Mouse (Mus musculus): Measurements from ENCODE around the gene Rapgef4. TPM values are rescaled to one million over a fixed set of nuclear protein-coding genes. Genes with fewer than 3 reads are reported as not detected.

The Rapgef4 gene
- total RNA-seq, 1 experiment: 3.4 TPM

- in situ Hi-C loops (cut with MboI; ENCODE audit: low sequenced_read_pairs in 2 of 2, unreplicated experiment in 2 of 2): no loop called here
- Histone ChIP-seq H3K27ac (ENCODE audit: insufficient read depth, low read depth, low read length, poor library complexity, severe bottlenecking) (no peak overlapping the region), H3K9me3 (ENCODE audit: control insufficient read depth, insufficient read depth, low read depth, low read length) (no peaks in the 10 kb centered on the region), H3K4me1 (ENCODE audit: control insufficient read depth in 2 of 2, insufficient read depth in 2 of 2, low read length in 2 of 2, poor library complexity in 1 of 2) (no peaks in the 10 kb centered on the region), H3K4me3 (ENCODE audit: insufficient read depth in 1 of 2, low read depth in 1 of 2, low read length in 2 of 2, poor library complexity in 1 of 2, severe bottlenecking in 1 of 2) (no peak overlapping the region), H3K36me3 (ENCODE audit: control insufficient read depth, insufficient read depth, low read length, poor library complexity, severe bottlenecking) (no peaks in the 10 kb centered on the region), H3K9ac (ENCODE audit: insufficient read depth, low read depth, low read length, poor library complexity, severe bottlenecking) (no peak overlapping the region)
- TF ChIP-seq MAFK (IDR thresholded peaks at IDR 0.05; ENCODE audit: insufficient read depth, low read depth, low read length) (no peak), HCFC1 (IDR thresholded peaks at IDR 0.05; ENCODE audit: borderline replicate concordance, insufficient read depth, low read length) (no peak), ZC3H11A (IDR thresholded peaks at IDR 0.05; ENCODE audit: borderline replicate concordance, low read depth, low read length) (no peak), CHD2 (IDR thresholded peaks at IDR 0.05; ENCODE audit: low read depth, low read length) (no peak), ZNF384 (IDR thresholded peaks at IDR 0.05; ENCODE audit: low read depth, low read length) (no peak)
- no peak for DNase-seq (ENCODE audit: low read depth, low spot score)
These were observed 279.7 kb downstream of the Rapgef4 start for GRCm38 (mm10) chr2:72260704-72261103.

- Histone ChIP-seq H3K4me1 (ENCODE audit: control insufficient read depth in 2 of 2, insufficient read depth in 2 of 2, low read length in 2 of 2, poor library complexity in 1 of 2) (no peaks in the 10 kb centered on the region), H3K9me3 (ENCODE audit: control insufficient read depth, insufficient read depth, low read depth, low read length) (no peaks in the 10 kb centered on the region), H3K27ac (ENCODE audit: insufficient read depth, low read depth, low read length, poor library complexity, severe bottlenecking) (no peak overlapping the region), H3K9ac (ENCODE audit: insufficient read depth, low read depth, low read length, poor library complexity, severe bottlenecking) (no peak overlapping the region), H3K36me3 (ENCODE audit: control insufficient read depth, insufficient read depth, low read length, poor library complexity, severe bottlenecking) (no peaks in the 10 kb centered on the region), H3K4me3 (ENCODE audit: insufficient read depth in 1 of 2, low read depth in 1 of 2, low read length in 2 of 2, poor library complexity in 1 of 2, severe bottlenecking in 1 of 2) (no peak overlapping the region)
- in situ Hi-C loops (cut with MboI; ENCODE audit: low sequenced_read_pairs in 2 of 2, unreplicated experiment in 2 of 2): no loop called here
- TF ChIP-seq MAFK (IDR thresholded peaks at IDR 0.05; ENCODE audit: insufficient read depth, low read depth, low read length) (no peak), HCFC1 (IDR thresholded peaks at IDR 0.05; ENCODE audit: borderline replicate concordance, insufficient read depth, low read length) (no peak), ZC3H11A (IDR thresholded peaks at IDR 0.05; ENCODE audit: borderline replicate concordance, low read depth, low read length) (no peak), CHD2 (IDR thresholded peaks at IDR 0.05; ENCODE audit: low read depth, low read length) (no peak), ZNF384 (IDR thresholded peaks at IDR 0.05; ENCODE audit: low read depth, low read length) (no peak)
- no peak for DNase-seq (ENCODE audit: low read depth, low spot score)
These were observed 281.9 kb downstream of the Rapgef4 start for GRCm38 (mm10) chr2:72262814-72263480.

GRCm38 (mm10) chr2:72267390-72267789, 286.4 kb downstream of the Rapgef4 start:
- Histone ChIP-seq H3K27ac (ENCODE audit: insufficient read depth, low read depth, low read length, poor library complexity, severe bottlenecking) (no peak overlapping the region), H3K9me3 (ENCODE audit: control insufficient read depth, insufficient read depth, low read depth, low read length) (no peaks in the 10 kb centered on the region), H3K36me3 (ENCODE audit: control insufficient read depth, insufficient read depth, low read length, poor library complexity, severe bottlenecking) (no peaks in the 10 kb centered on the region), H3K4me3 (ENCODE audit: insufficient read depth in 1 of 2, low read depth in 1 of 2, low read length in 2 of 2, poor library complexity in 1 of 2, severe bottlenecking in 1 of 2) (no peak overlapping the region), H3K4me1 (ENCODE audit: control insufficient read depth in 2 of 2, insufficient read depth in 2 of 2, low read length in 2 of 2, poor library complexity in 1 of 2) (no peaks in the 10 kb centered on the region), H3K9ac (ENCODE audit: insufficient read depth, low read depth, low read length, poor library complexity, severe bottlenecking) (no peak overlapping the region)
- in situ Hi-C loops (cut with MboI; ENCODE audit: low sequenced_read_pairs in 2 of 2, unreplicated experiment in 2 of 2): no loop called here
- no peak for DNase-seq (ENCODE audit: low read depth, low spot score)
- TF ChIP-seq MAFK (IDR thresholded peaks at IDR 0.05; ENCODE audit: insufficient read depth, low read depth, low read length) (no peak), ZC3H11A (IDR thresholded peaks at IDR 0.05; ENCODE audit: borderline replicate concordance, low read depth, low read length) (no peak), ZNF384 (IDR thresholded peaks at IDR 0.05; ENCODE audit: low read depth, low read length) (no peak), CHD2 (IDR thresholded peaks at IDR 0.05; ENCODE audit: low read depth, low read length) (no peak), HCFC1 (IDR thresholded peaks at IDR 0.05; ENCODE audit: borderline replicate concordance, insufficient read depth, low read length) (no peak)

GRCm38 (mm10) chr2:72269651-72270341, 288.8 kb downstream of the Rapgef4 start:
- no peaks in the 10 kb centered on the region for H3K36me3 ChIP-seq (ENCODE audit: control insufficient read depth, insufficient read depth, low read length, poor library complexity, severe bottlenecking)
- TF ChIP-seq ZC3H11A (IDR thresholded peaks at IDR 0.05; ENCODE audit: borderline replicate concordance, low read depth, low read length) (no peak), CHD2 (IDR thresholded peaks at IDR 0.05; ENCODE audit: low read depth, low read length) (no peak), MAFK (IDR thresholded peaks at IDR 0.05; ENCODE audit: insufficient read depth, low read depth, low read length) (no peak), ZNF384 (IDR thresholded peaks at IDR 0.05; ENCODE audit: low read depth, low read length) (no peak)
- H3K4me1 ChIP-seq (ENCODE audit: control insufficient read depth in 2 of 2, insufficient read depth in 2 of 2, low read length in 2 of 2, poor library complexity in 1 of 2): no peaks in the 10 kb centered on the region
- DNase-seq (ENCODE audit: low read depth, low spot score): no peak
- H3K9ac ChIP-seq (ENCODE audit: insufficient read depth, low read depth, low read length, poor library complexity, severe bottlenecking): no peak overlapping the region
- no peak overlapping the region for H3K27ac ChIP-seq (ENCODE audit: insufficient read depth, low read depth, low read length, poor library complexity, severe bottlenecking)
- H3K9me3 ChIP-seq (ENCODE audit: control insufficient read depth, insufficient read depth, low read depth, low read length): no peaks in the 10 kb centered on the region
- in situ Hi-C loops (cut with MboI; ENCODE audit: low sequenced_read_pairs in 2 of 2, unreplicated experiment in 2 of 2): no loop called here
- H3K4me3 ChIP-seq (ENCODE audit: insufficient read depth in 1 of 2, low read depth in 1 of 2, low read length in 2 of 2, poor library complexity in 1 of 2, severe bottlenecking in 1 of 2): no peak overlapping the region

All from ES-E14 (cell line).